Mouse (Mus musculus): ENCODE results near the gene Spcs1. TPM values are rescaled to one million over a fixed set of nuclear protein-coding genes. Genes with fewer than 3 reads are reported as not detected.

The Spcs1 gene
- total RNA-seq, 2 experiments from 2014 or later = 137 to 156 TPM

DNA sequence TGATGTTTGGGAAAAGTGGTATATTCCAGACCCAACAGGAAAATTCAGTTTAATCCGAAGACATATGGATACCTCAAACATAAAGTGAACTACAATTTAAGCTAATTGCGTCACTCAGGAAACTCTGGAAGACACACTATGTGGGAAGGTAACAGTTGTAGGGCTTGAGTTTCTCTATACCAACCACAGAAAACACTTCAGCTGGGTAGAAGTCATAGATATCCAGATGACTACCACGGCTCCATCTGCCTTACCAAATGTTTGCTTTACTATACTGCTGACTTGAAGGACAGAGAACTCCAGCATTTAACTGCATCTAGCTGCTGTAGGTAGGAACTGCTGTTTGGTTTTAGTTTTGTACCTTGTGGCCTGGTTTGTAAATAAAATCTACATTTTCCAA, 10.1 kb upstream of the Spcs1 start:
- intact Hi-C loops (cut with DNase I) = loop anchor here (5.0 kb wide), 1 partner anchor 36 kb away; no protein-coding TSS in a partner anchor
- no peak overlapping the region for H3K4me3 ChIP-seq
- no peak for DNase-seq (ENCODE audit: extremely low spot score in 1 of 2, low spot score in 2 of 2)
- no peak overlapping the region for H3K27ac ChIP-seq
- no peak for TF ChIP-seq CTCF (IDR thresholded peaks at IDR 0.05)

DNA sequence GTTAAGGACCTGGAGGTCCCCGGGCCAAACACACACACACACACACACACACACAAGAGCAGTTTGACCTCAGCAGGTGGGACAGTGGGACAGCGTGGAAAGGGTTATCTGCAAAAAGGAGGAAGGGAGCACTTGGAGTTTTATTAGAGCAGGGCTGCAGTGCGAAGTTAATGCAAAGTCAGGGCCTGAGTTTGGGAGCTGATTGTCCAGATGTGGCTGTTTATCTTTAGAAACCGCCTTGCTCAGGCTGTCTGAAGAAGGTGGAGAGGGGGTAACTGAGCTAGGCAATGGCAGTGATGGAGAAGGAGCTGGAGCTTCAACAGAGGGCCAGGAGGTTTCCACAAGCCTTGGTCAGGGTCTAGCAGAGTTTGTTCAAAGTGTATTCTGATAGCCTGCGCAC, 5.3 kb upstream of the Spcs1 start:
- H3K4me3 ChIP-seq = no peak overlapping the region
- DNase-seq (ENCODE audit: extremely low spot score in 1 of 2, low spot score in 2 of 2) = no peak
- no peak for TF ChIP-seq CTCF (IDR thresholded peaks at IDR 0.05)
- H3K27ac ChIP-seq = no peak overlapping the region
- intact Hi-C loops (cut with DNase I) = no loop called here

DNA sequence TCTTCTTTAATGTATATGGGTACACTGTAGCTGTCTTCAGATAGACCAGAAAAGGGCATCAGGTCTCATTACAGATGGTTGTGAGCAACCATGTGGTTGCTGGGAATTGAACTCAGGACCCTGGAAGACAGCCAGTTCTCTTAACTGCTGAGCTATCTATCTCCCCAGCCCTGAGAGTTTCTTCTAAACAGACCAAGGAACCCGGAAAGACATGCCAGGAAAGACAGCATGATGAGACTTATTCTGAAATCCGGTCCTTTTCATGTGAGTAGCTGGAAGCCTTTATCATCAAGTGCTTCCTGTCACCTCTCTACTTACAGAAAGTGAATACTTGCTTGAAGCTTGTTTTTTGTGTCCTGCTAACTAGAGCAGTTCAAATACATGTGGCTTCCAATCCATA, 3.1 kb upstream of the Spcs1 start:
- H3K4me3 ChIP-seq = no peak overlapping the region
- no peak for TF ChIP-seq CTCF (IDR thresholded peaks at IDR 0.05)
- DNase-seq (ENCODE audit: extremely low spot score in 1 of 2, low spot score in 2 of 2) = no peak
- no peak overlapping the region for H3K27ac ChIP-seq
- intact Hi-C loops (cut with DNase I) = no loop called here

DNA sequence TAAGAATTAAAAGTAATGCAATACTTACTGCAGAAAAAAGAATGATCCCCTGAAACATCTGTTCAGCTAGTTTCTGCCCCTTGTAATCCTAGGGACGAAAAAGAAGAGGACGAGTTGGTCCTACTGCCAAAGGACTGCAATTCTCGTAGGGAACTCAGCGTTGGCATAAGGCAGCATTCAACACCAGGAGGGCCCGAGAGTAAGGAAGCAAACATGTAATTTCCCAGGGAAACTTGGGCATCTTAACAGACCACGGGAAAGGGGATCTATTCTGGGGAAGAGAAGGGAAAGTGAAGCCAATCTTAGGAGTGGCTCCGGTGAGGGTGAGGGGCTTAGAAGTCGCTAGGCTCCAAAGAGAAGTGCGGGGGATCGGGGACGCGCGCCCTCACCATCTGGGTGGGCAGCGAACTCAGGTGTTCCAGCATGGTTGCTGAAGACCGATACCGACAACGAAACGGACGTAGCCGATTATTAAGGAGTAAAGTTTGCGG, 611 bp downstream of the Spcs1 start:
- peak overlapping the region; percentile 72 for H3K4me3 ChIP-seq
- H3K27ac ChIP-seq = peak overlapping the region; percentile 98
- no peak; the same call in none of the 2 replicates for TF ChIP-seq CTCF (IDR thresholded peaks at IDR 0.05)
- intact Hi-C loops (cut with DNase I) = loop anchor here (1.0 to 2.0 kb wide), 2 partner anchors 18 to 50 kb away; partner anchors contain the start of genes Gnl3, Nek4 and Pbrm1
- DNase-seq (ENCODE audit: extremely low spot score in 1 of 2, low spot score in 2 of 2) = no peak

DNA sequence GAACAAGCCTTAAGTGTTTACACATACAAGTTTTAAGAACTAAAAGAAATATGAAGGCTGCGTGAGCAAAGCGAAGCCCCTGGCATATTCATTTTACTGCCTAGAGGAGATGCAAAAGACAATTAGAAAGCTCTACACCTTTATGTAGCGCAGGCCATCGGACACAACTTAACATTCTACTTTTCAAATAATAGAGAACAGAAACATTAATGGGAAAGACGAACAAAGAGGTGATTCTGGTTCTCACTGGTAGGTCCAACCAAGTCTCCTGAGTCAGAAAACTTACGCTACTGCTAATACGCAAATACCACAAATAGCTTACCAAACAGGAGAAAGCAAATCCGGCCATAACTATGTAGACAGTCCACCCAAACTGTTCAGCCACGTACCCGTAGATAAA, 1.1 kb downstream of the Spcs1 start:
- H3K27ac ChIP-seq = no peak overlapping the region
- intact Hi-C loops (cut with DNase I) = loop anchor here (2.0 kb wide), 1 partner anchor 50 kb away; the partner anchor contains the start of gene Nek4
- TF ChIP-seq CTCF (IDR thresholded peaks at IDR 0.05) = no peak

DNA sequence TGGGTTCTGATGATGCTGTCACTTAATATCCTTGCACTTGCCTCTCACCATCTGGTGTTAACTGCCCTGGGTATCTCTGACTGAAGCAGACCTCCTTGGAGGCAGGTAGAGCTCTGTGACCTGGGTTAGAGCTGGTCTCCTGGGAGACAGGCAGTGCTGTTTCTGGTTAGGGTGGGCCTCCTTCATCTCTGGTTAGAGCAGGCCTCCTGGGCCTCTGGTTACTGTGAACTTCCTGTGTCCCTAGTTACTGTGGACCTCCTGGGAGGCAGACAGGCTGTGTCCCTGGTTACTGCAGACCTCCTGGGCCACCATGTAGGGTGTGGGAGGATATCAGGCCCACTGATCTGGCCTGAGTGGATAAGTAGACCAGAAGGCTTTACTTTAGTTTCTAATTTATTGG, 5.1 kb downstream of the Spcs1 start:
- H3K4me3 ChIP-seq = no peak overlapping the region
- intact Hi-C loops (cut with DNase I) = no loop called here
- DNase-seq (ENCODE audit: extremely low spot score in 1 of 2, low spot score in 2 of 2) = no peak
- TF ChIP-seq CTCF (IDR thresholded peaks at IDR 0.05) = no peak
- no peak overlapping the region for H3K27ac ChIP-seq

More for the DNA sequence above, 1.1 kb downstream of the Spcs1 start:
- DNase-seq (ENCODE audit: extremely low spot score in 1 of 2, low spot score in 2 of 2) = no peak
- H3K4me3 ChIP-seq = peak overlapping the region; percentile 72

DNA sequence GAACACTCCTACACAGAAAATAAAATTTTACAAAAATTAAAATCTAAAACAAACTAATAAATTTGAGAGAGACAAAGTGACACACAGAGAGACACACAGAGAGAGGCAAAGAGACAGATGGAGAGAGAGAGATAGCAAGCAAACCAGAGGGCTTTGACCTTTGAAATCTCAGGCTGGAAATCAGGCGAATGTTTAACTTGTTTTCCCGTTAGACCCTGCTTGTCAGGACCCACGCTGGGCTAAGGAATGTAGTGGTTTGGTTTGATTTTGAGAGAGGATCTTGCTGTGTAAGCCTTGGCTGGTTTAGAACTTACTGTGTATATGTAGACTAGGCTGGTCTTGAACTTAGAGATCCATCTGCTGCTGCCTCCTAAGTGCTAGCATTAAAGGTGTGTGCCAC, 25.2 kb downstream of the Spcs1 start:
- no peak overlapping the region for H3K4me3 ChIP-seq
- H3K27ac ChIP-seq = no peak overlapping the region
- TF ChIP-seq CTCF (IDR thresholded peaks at IDR 0.05) = no peak
- DNase-seq (ENCODE audit: extremely low spot score in 1 of 2, low spot score in 2 of 2) = no peak
- intact Hi-C loops (cut with DNase I) = no loop called here

DNA sequence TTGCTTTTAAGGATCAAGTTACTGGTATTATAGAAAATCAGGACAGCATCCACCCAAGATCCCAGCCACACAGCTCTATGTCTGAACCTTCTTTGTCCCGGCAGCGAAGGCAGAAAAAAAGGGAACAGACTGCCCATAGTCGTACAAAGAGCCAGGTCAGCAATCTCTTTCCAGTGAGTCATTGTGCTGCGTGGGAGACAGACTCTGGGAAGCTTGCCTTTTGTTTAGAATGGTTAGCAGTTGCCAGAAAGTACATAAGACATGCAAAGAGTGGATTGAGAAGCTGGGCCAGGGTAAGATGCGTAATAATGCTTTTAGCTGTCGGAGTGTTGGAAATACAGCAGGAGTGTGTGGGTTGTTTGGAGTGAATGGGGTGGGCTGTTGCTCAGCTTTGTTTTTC, 27.3 kb downstream of the Spcs1 start:
- intact Hi-C loops (cut with DNase I) = no loop called here
- TF ChIP-seq CTCF (IDR thresholded peaks at IDR 0.05) = no peak
- H3K27ac ChIP-seq = no peak overlapping the region
- DNase-seq (ENCODE audit: extremely low spot score in 1 of 2, low spot score in 2 of 2) = peak; percentile 38 to 62
- no peak overlapping the region for H3K4me3 ChIP-seq

DNA sequence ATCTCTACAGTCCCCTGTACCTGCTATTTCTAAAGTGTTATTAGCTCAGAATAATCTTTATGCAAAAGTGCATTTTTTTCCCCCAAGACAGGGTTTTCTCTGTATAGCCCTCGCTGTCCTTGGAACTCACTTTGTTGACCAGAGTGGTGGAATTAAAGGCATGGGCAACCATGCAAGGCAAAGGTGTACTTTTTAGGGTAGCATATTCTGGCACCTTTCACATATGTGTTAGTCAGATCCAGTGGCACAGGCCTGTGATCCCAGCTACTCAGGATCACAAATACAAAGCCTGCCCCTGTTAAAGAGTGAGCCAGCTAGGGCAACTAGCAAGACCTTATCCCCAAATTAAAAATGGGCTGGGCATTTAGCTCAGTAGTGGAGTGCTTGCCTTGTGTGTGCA, 41.1 kb downstream of the Spcs1 start:
- Histone ChIP-seq H3K4me3 (no peak overlapping the region), H3K27ac (no peak overlapping the region)
- intact Hi-C loops (cut with DNase I) = no loop called here
- DNase-seq (ENCODE audit: extremely low spot score in 1 of 2, low spot score in 2 of 2) = no peak
- TF ChIP-seq CTCF (IDR thresholded peaks at IDR 0.05) = no peak

DNA sequence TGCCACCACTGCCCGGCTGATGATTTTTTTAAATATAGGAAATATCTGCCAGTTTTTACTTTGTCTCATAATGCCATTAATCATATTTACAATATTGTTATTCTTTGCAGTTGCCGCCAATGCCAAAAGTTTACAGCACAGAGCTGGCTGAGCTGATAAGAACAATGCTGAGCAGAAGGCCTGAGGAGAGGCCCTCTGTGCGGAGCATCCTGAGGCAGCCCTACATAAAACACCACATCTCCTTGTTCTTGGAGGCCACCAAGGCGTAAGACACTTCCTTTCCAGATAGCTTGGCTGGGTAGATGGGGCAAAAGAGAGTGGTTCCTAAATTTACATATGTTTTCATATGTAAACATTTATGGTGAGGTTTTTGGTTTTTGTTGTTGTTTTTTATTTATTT, 42.4 kb downstream of the Spcs1 start:
- no peak overlapping the region for H3K4me3 ChIP-seq
- no peak for TF ChIP-seq CTCF (IDR thresholded peaks at IDR 0.05)
- no peak overlapping the region for H3K27ac ChIP-seq
- intact Hi-C loops (cut with DNase I) = no loop called here
- no peak for DNase-seq (ENCODE audit: extremely low spot score in 1 of 2, low spot score in 2 of 2)

DNA sequence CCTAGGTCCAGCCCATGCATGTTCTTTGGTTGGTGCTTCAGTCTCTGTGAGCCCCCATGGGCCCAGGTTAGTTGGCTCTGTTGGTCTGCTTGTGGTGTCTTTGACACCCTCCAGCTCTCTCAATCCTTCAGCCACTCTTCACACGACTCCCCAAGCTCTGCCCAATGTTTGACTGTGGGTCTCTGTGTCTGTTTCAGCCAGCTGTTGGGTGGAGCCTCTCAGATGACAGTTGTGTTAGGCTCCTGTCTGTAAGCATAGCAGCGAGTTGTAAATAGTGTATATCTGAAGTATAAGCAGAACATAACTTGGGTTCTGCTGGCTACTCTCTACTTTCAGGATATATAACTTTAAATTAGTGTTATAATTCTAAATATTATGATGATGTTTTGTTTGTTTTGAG, 43.0 kb downstream of the Spcs1 start:
- Histone ChIP-seq H3K27ac (no peak overlapping the region), H3K4me3 (no peak overlapping the region)
- no peak for DNase-seq (ENCODE audit: extremely low spot score in 1 of 2, low spot score in 2 of 2)
- no peak for TF ChIP-seq CTCF (IDR thresholded peaks at IDR 0.05)
- intact Hi-C loops (cut with DNase I) = no loop called here

DNA sequence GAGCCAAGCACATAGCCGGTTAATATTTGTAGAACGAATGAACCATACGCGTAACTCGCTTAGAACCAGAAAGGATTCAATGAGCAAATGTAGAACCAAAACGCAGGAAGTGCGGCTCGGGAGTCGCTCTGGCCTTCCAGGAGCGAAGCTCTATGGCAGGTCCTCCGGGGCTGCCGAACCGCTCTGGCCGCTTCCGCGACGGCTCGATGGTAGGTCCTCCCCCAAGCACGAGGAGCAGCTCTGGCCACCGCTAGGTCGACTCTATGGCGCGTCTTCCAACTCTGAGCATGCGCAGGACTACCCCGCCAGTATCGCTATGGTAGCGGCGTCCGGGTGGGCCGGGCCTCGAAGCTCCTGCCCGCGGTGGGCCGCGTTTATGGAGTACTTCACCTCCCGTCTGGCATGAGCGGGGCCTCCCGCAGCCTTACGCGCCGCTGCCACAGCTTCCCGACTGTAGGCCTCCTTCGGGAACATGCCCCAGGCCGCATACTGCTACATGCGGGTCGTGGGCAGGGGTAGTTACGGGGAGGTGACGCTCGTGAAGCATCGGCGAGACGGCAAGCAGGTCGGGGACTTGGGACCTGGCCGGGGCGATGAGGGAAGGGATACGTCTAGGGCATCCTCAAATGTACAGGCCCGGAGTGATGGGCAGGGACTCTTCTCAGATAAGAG, 50.2 kb downstream of the Spcs1 start, which contains the start of gene Nek4:
Nek4 (plus strand) TSS at position 224 of the 672 bp plus-strand sequence.
- peak; percentile 25 for TF ChIP-seq CTCF (IDR thresholded peaks at IDR 0.05)
- peak; percentile 94 to 96 for DNase-seq (ENCODE audit: extremely low spot score in 1 of 2, low spot score in 2 of 2)
- peak within 1 kb of the TSS; percentile 84 for H3K27ac ChIP-seq
- H3K4me3 ChIP-seq = peak within 1 kb of the TSS; percentile 86
- intact Hi-C loops (cut with DNase I) = loop anchor here (2.0 kb wide), 1 partner anchor 50 kb away; the partner anchor contains the start of genes Glt8d1 and Spcs1

DNA sequence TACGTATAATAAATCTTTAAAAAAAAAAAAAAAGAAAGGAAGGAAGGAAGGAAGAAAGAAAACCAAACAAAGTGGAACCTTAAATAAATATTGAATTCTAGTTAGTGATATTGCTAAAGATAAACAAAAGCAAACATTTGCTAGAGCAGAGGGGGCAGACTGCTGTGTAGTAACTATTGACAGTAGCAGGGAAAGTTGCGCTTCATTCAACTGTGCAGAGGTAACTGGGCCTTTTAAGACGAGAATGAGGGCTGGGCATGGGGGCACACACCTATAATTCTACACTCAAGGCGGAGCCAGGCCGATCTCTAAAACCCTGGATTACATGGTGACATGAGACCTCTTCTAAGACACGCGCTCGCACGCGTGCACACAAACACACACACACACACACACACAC, 51.5 kb downstream of the Spcs1 start:
- Histone ChIP-seq H3K27ac (no peak overlapping the region), H3K4me3 (no peak overlapping the region)
- intact Hi-C loops (cut with DNase I) = loop anchor here (2.0 kb wide), 1 partner anchor 51 kb away; the partner anchor contains the start of genes Glt8d1 and Spcs1
- no peak for DNase-seq (ENCODE audit: extremely low spot score in 1 of 2, low spot score in 2 of 2)
- no peak for TF ChIP-seq CTCF (IDR thresholded peaks at IDR 0.05)

Other genes with a start within 250 kb of the Spcs1 start
- gene Tmem110, start 176.1 kb downstream of the Spcs1 start, total RNA-seq (2021) = 10 to 100 TPM; 22.9 to 24.1 TPM
- gene Mustn1, start 122.5 kb downstream of the Spcs1 start, total RNA-seq (2021) = 1 to 10 TPM; 2.1 to 3.5 TPM
- under 1 TPM in 1 of 2 experiments, not detected in 1; 0.12 TPM for gene Itih4, start 115.2 kb downstream of the Spcs1 start, total RNA-seq (2021)
- 10 to 100 TPM; 24.6 to 24.7 TPM for gene Itih3, start 77.9 kb downstream of the Spcs1 start, total RNA-seq (2021)
- gene Itih1, start 58.4 kb downstream of the Spcs1 start, total RNA-seq (2021) = not detected
- 10 to 100 TPM; 18.8 to 19.2 TPM for gene Nek4, start 50.3 kb downstream of the Spcs1 start, total RNA-seq (2021)
- gene Glt8d1, start 272 bp downstream of the Spcs1 start, total RNA-seq (2021) = 10 to 100 TPM; 42.1 to 44.3 TPM
- 10 to 100 TPM; 56.9 to 58.0 TPM for gene Pbrm1, start 17.5 kb upstream of the Spcs1 start, total RNA-seq (2021)
- gene Gnl3, start 17.5 kb upstream of the Spcs1 start, total RNA-seq (2021) = 10 to 100 TPM; 50.5 to 51.0 TPM
- gene Smim4, start 127.3 kb upstream of the Spcs1 start, total RNA-seq (2021) = 10 to 100 TPM; 21.9 to 23.5 TPM
- gene Nt5dc2, start 129.4 kb upstream of the Spcs1 start, total RNA-seq (2021) = 1 to 10 TPM; 2.5 to 2.8 TPM
- 10 to 100 TPM; 21.2 to 29.4 TPM for gene Stab1, start 167.0 kb upstream of the Spcs1 start, total RNA-seq (2021)
- gene Tnnc1, start 206.6 kb upstream of the Spcs1 start, total RNA-seq (2021) = 10 to 100 TPM; 33.8 to 37.7 TPM
- gene Nisch, start 215.3 kb upstream of the Spcs1 start, total RNA-seq (2021) = 100 to 1,000 TPM; 387 to 407 TPM
- 1 to 10 TPM; 5.4 to 6.1 TPM for gene Sema3g, start 216.2 kb upstream of the Spcs1 start, total RNA-seq (2021)
- gene Phf7, start 249.6 kb upstream of the Spcs1 start, total RNA-seq (2021) = 1 to 10 TPM; 3.3 to 4.3 TPM
- 100 to 1,000 TPM; 142 to 146 TPM for gene Bap1, start 249.8 kb upstream of the Spcs1 start, total RNA-seq (2021)

All from left cerebral cortex, adult 2 months (tissue).